Mouse (Mus musculus) forebrain, embryonic 11.5 days (tissue): Measurements from ENCODE around the gene Trim47. TPM values are rescaled to one million over a fixed set of nuclear protein-coding genes. Genes with fewer than 3 reads are reported as not detected.

ENCODE experiments used
- ATAC-seq: fragments of 200-750 bp; cut with Nextera tagmentation; replicated peaks from 2 replicates; pipeline ENCODE4 v1.8.0; 2017; ENCODE audit warnings: moderate TSS enrichment; ENCODE audit not compliant: low FRiP score
- DNase-seq: peaks from one replicate; pipeline ENCODE4 v3.0.0-alpha.2; 2017; ENCODE audit warnings: low spot score
- H3K27ac ChIP-seq: fragments of 300-500 bp; sonication (generic); 2 replicates; pipeline ENCODE4 v1.5.1; 2014; ENCODE audit warnings: low read depth, low read length
- H3K27me3 ChIP-seq: fragments of 300-500 bp; sonication (generic); 2 replicates; pipeline ENCODE4 v1.6.1; 2014; ENCODE audit warnings: mild to moderate bottlenecking, low read length, mixed read lengths; ENCODE audit not compliant: control insufficient read depth, insufficient read depth
- H3K36me3 ChIP-seq: fragments of 300-500 bp; sonication (generic); 2 replicates; pipeline ENCODE4 v1.6.1; 2014; ENCODE audit warnings: mild to moderate bottlenecking, low read length, moderate library complexity, mixed read lengths; ENCODE audit not compliant: control insufficient read depth, insufficient read depth
- H3K4me1 ChIP-seq: fragments of 300-500 bp; sonication (generic); replicated peaks from 2 replicates; pipeline ENCODE4 v1.6.1; 2014; ENCODE audit warnings: low read length, mixed read lengths; ENCODE audit not compliant: control insufficient read depth, insufficient read depth
- H3K4me2 ChIP-seq: fragments of 300-500 bp; sonication (generic); 2 replicates; pipeline ENCODE4 v1.6.1; 2014; ENCODE audit warnings: low read depth, mild to moderate bottlenecking, low read length, moderate library complexity, mixed read lengths; ENCODE audit not compliant: severe bottlenecking
- H3K4me3 ChIP-seq: fragments of 300-500 bp; sonication (generic); 2 replicates; pipeline ENCODE4 v1.5.1; 2014; ENCODE audit warnings: low read depth, low read length
- H3K9ac ChIP-seq: fragments of 300-500 bp; sonication (generic); 2 replicates; pipeline ENCODE4 v1.6.1; 2014; ENCODE audit warnings: low read length
- H3K9me3 ChIP-seq: fragments of 300-500 bp; sonication (generic); 2 replicates; pipeline ENCODE4 v1.6.1; 2016; ENCODE audit warnings: low read length, mixed read lengths; ENCODE audit not compliant: control insufficient read depth
- WGBS: fragments of 180-500 bp; shearing (Covaris S2); extraction: QIAGEN DNeasy Blood & Tissue Kit; methylation state at CpG from one replicate; pipeline ENCODE4 v1.1.7; 2014; 5-methylcytosine and 5-hydroxymethylcytosine counted together
- polyA plus RNA-seq: library from polyadenylated mRNA; unstranded; fragments of >200 nt; fragmentation: Nextera tagmentation; extraction: Ambion mirVana; gene quantifications from 2 replicates; pipeline ENCODE4 v1.2.1, GENCODE M21; 2014

The Trim47 gene
- 3.4 and 3.8 TPM in 2 replicates for polyA plus RNA-seq

GRCm38 (mm10) chr11:116127156-116127980 is at the start of gene Trim47:
Gene Trim47, minus strand, starts transcription at chr11:116127210.
- Histone ChIP-seq H3K4me3 (no peak within 1 kb of the TSS), H3K27ac (no peak within 1 kb of the TSS), H3K4me2 (peak within 1 kb of the TSS; percentile 19; the same call in 1 of the 2 replicates), H3K9ac (peak within 1 kb of the TSS; percentile 20; the same call in 1 of the 2 replicates), H3K4me1 (peaks cover 3% of the 10 kb centered on the region; the same call in 1 of the 2 replicates), H3K27me3 (no peaks in the 10 kb centered on the region), H3K9me3 (no peaks in the 10 kb centered on the region), H3K36me3 (no peaks in the 10 kb centered on the region)
- 25% methylated on average over 23 of the region's 23 CpGs for WGBS
- 0 out of 2 replicates have a peak, but pooled peaks have one; percentile 35 for ATAC-seq
- DNase-seq = peak; percentile 79

DNA sequence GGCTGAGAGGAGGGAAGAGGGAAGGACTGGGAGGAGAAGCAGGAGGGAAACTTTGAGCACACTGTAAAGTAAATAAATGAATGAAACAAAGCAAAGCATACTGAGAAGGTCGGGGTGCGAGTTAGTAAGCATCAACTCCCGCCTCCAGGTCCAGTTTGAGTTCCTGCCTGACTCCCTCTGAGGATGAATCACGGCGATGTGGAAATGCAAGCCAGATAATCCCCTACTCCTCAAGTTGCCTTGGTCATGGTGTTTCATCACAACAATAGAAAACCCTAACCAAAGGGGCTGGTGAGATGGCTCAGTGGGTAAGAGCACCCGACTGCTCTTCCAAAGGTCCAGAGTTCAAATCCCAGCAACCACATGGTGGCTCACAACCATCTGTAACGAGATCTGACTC is 49.0 kb upstream of the Trim47 start:
- no peak overlapping the region for H3K27ac ChIP-seq
- ATAC-seq = no peak
- no peak overlapping the region for H3K4me3 ChIP-seq
- DNase-seq = no peak
- no peak overlapping the region for H3K4me2 ChIP-seq
- H3K4me1 ChIP-seq = no peaks in the 10 kb centered on the region
- H3K9me3 ChIP-seq = no peaks in the 10 kb centered on the region
- no peaks in the 10 kb centered on the region for H3K36me3 ChIP-seq
- H3K9ac ChIP-seq = no peak overlapping the region
- 94% methylated on average over 7 of the region's 7 CpGs for WGBS
- H3K27me3 ChIP-seq = no peaks in the 10 kb centered on the region

DNA sequence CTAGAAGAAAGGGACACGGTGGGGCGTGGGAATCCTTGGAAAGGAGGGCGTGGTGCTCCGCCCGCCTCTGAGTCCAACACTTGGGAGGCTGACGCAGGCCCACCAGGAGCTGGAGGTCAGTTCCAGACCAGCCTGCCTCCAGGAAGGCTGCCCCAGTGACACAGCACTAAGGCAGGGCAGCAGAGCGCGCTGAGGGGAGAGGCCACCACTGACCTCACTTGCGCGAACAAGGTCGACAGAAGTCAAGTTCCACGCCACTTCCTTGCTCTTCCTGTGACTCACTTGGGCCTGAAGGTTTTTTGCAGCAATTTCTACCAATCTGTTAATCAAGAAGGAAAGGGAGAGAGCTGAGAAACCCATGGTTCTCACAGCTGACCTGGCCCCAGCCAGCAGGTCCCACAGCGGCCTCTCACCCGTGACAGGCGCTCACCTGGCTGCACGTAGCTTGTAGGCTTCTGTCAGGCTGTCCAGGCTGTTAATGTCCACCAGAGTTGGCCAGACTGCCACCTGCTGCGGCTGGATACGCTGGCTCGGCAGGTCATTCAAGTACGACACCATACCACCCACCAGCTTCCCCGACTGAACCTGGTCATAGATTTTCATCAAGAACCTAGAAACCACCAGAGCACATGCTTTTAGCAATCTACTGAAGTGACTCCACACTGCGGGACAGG is 47.9 kb upstream of the Trim47 start:
- H3K4me3 ChIP-seq = no peak overlapping the region
- H3K9ac ChIP-seq = no peak overlapping the region
- DNase-seq = no peak
- H3K4me2 ChIP-seq = no peak overlapping the region
- no peaks in the 10 kb centered on the region for H3K9me3 ChIP-seq
- no peaks in the 10 kb centered on the region for H3K27me3 ChIP-seq
- H3K36me3 ChIP-seq = no peaks in the 10 kb centered on the region
- H3K27ac ChIP-seq = no peak overlapping the region
- ATAC-seq = no peak
- no peaks in the 10 kb centered on the region for H3K4me1 ChIP-seq
- 92% methylated on average over 22 of the region's 22 CpGs for WGBS

DNA sequence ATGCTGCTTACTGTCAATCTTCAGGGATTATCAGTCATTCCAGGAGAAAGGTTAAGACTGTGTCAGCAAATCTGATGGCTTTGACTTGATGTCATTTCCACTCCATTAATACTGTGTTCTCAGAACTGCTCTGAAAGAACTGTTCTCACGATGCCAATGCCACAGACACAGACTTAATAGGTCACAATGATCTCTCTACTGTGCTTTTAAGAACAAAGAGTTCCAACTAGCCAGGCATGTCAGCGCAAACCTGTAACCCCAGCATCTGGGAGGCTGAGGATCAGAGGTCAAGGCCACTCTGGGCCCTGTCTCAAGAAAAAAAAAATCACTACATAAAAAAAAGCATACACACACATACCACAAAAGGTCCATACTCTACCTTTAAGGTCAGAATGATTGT is 44.9 kb upstream of the Trim47 start:
- Histone ChIP-seq H3K27me3 (no peaks in the 10 kb centered on the region), H3K9me3 (no peaks in the 10 kb centered on the region), H3K4me2 (no peak overlapping the region), H3K9ac (no peak overlapping the region), H3K4me3 (no peak overlapping the region), H3K36me3 (no peaks in the 10 kb centered on the region), H3K27ac (no peak overlapping the region), H3K4me1 (peaks cover under 1% of the 10 kb centered on the region; the same call in 1 of the 2 replicates)
- ATAC-seq = no peak
- 85% methylated on average over 2 of the region's 2 CpGs for WGBS
- no peak for DNase-seq

DNA sequence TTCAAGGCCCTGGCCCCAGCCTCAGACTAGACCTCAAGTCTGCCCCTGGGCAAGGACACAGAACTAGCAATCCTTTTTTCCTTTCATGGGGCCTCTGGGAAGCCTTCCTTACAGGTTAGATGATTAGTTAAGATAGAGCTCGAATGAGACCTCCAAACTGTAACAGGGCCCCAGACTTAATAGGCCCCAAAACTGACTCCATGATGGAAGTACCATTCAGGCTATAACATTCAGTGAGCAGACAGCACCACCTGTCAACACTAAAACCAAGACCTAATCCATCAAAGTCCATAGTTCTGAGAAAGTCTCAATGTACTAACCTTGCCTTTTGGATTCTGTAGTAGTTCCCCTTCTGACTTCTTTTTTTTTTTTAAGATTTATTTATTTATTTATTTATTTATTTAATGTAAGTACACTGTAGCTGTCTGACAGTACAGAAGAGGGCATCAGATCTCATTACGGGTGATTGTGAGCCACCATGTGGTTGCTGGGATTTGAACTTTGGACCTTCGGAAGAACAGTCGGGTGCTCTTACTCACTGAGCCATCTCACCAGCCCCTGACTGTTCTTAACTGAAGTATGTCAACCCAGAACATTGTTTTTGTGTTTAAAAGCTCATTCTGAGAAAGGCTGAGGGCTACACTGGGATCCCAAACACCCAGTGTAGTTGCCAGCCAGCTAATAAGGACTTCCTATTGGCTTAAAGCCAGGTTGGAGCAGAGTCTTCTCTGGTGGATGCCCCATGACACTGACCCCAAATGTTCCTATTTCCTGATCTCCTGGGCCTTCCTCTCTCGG is 43.2 kb upstream of the Trim47 start:
- no peaks in the 10 kb centered on the region for H3K9me3 ChIP-seq
- 88% methylated on average over 5 of the region's 5 CpGs for WGBS
- no peak overlapping the region for H3K27ac ChIP-seq
- DNase-seq (no peak), ATAC-seq (no peak)
- H3K9ac ChIP-seq = no peak overlapping the region
- H3K36me3 ChIP-seq = no peaks in the 10 kb centered on the region
- H3K27me3 ChIP-seq = no peaks in the 10 kb centered on the region
- H3K4me2 ChIP-seq = no peak overlapping the region
- peaks cover 7% of the 10 kb centered on the region; the same call in 1 of the 2 replicates for H3K4me1 ChIP-seq
- H3K4me3 ChIP-seq = no peak overlapping the region

- no peak overlapping the region for H3K4me2 ChIP-seq
- ATAC-seq (no peak), DNase-seq (no peak)
- 86% methylated on average over 3 of the region's 3 CpGs for WGBS
- no peaks in the 10 kb centered on the region; the same call in 1 of the 2 replicates for H3K36me3 ChIP-seq
- peaks cover 7% of the 10 kb centered on the region; the same call in 1 of the 2 replicates for H3K4me1 ChIP-seq
- H3K4me3 ChIP-seq = no peak overlapping the region
- no peak overlapping the region for H3K9ac ChIP-seq
- H3K9me3 ChIP-seq = no peaks in the 10 kb centered on the region
- no peak overlapping the region for H3K27ac ChIP-seq
- H3K27me3 ChIP-seq = no peaks in the 10 kb centered on the region
Observed at GRCm38 (mm10) chr11:116169214-116169613, 42.2 kb upstream of the Trim47 start.

DNA sequence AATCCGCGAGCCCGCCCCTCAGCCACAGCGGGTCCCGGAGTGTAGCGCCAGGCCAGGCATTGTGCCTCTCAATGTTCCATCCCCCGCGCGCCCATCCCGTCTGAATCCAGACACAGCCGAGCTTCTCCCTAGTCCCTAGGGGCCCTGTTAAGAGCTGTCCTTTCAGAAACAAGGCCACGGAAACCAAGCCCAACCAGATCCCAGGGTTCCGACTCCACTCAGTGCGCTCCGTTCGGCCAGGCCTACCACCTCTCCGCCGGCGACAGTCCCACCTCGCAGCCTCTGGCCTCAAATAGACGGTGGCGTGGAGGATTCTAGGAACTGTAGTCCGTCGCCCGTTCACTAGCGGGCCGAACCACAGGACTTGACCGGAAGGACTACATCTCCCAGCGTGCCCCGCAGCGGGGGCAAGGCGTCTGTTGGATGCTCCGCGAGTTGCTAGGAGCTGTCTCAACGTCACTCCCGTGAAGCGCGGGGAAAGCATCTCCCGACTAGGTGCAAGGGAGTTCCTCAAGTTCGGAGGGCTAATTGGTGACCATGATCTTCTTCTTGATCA is 41.0 kb upstream of the Trim47 start, which contains the start of gene Fbf1:
Gene Fbf1, minus strand, starts transcription at position 283 of the 556 bp plus-strand sequence.
- peak within 1 kb of the TSS; percentile 80 for H3K4me2 ChIP-seq
- H3K36me3 ChIP-seq = no peaks in the 10 kb centered on the region; the same call in 1 of the 2 replicates
- peak; percentile 97 for ATAC-seq
- 1% methylated on average over 40 of the region's 40 CpGs for WGBS
- no peaks in the 10 kb centered on the region for H3K27me3 ChIP-seq
- H3K9ac ChIP-seq = peak within 1 kb of the TSS; percentile 84
- H3K9me3 ChIP-seq = no peaks in the 10 kb centered on the region
- peak; percentile 97 for DNase-seq
- peak within 1 kb of the TSS; percentile 67 for H3K4me3 ChIP-seq
- H3K27ac ChIP-seq = peak within 1 kb of the TSS; percentile 82
- H3K4me1 ChIP-seq = peaks cover 10% of the 10 kb centered on the region; the same call in 1 of the 2 replicates

GRCm38 (mm10) chr11:116167232-116167631 is 40.2 kb upstream of the Trim47 start:
- Histone ChIP-seq H3K27me3 (no peaks in the 10 kb centered on the region), H3K4me3 (peak overlapping the region; percentile 67), H3K4me1 (peaks cover 10% of the 10 kb centered on the region; the same call in 1 of the 2 replicates), H3K27ac (peak overlapping the region; percentile 82; the same call in 1 of the 2 replicates), H3K9ac (peak overlapping the region; percentile 84), H3K36me3 (no peaks in the 10 kb centered on the region; the same call in 1 of the 2 replicates), H3K9me3 (no peaks in the 10 kb centered on the region), H3K4me2 (peak overlapping the region; percentile 80)
- ATAC-seq (no peak), DNase-seq (no peak)
- WGBS = 19% methylated on average over 6 of the region's 6 CpGs
